Mouse (Mus musculus) cortical plate, adult 2 months (tissue): ENCODE measurements at regions not wholly inside any gene's neighbourhood (a gene's known extent, or its start where the extent isn't known, plus 50 kb on each side); places are given as distances from the start of the nearest gene placed in this dataset.

ENCODE experiments used
- CTCF ChIP-seq: fragments of 200-500 bp; IDR thresholded peaks from 2 replicates; pipeline ENCODE4 v1.5.1; 2011; ENCODE audit warnings: mild to moderate bottlenecking, control low read depth, low read length; ENCODE audit not compliant: insufficient read depth; ENCODE audit errors: extremely low read depth
- POLR2A ChIP-seq: fragments of 200-500 bp; IDR thresholded peaks from 2 replicates; pipeline ENCODE4 v1.6.1; 2011; ENCODE audit warnings: mild to moderate bottlenecking, low read length, control low read depth; ENCODE audit not compliant: insufficient read depth; ENCODE audit errors: extremely low read depth

DNA sequence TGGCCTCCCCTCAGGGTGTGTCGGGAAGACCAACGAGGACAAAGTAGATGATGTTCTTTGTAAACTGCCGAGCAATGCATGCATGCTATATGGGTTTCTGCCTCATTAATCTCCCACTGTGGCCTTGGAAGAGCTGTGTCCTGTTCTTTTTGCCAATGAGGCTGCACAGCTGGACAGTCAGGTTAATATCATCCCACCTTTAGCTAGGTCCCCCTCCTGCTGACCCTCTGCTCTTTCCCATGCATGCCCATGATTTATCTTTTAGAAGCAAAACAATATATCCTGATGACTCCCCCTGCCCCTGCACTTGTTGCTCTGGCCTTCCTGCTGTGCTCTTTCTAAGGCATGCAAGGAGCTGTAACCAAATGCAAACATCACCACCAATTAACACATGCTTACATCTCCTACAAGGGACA lies 529.1 kb downstream of the Efnb2 start:
- TF ChIP-seq CTCF (no peak), POLR2A (no peak)
